Mouse (Mus musculus) kidney, adult 10 weeks (tissue): ENCODE data around the gene Mcm8. TPM values are rescaled to one million over a fixed set of nuclear protein-coding genes. Genes with fewer than 3 reads are reported as not detected.

Experiments used
- polyA plus RNA-seq: library from polyadenylated mRNA; stranded (reverse); fragments of 350-450 nt; fragmentation: Illumina TruSeq; extraction: RNeasy Lipid Tissue Mini Kit (QIAGEN cat#74804); gene quantifications from one replicate; pipeline ENCODE4 v1.2.3, GENCODE M21; 2014; ENCODE audit warnings: low read depth, low replicate concordance

Gene Mcm8
- polyA plus RNA-seq, result 4.3 TPM

GRCm38 (mm10) chr2:132815608-132816314 lies at the start of gene Mcm8, which contains the start of gene Trmt6:
Gene Mcm8 (plus strand): TSS chr2:132816141.
Gene Trmt6 (minus strand): TSS chr2:132816055.

GRCm38 (mm10) chr2:132780978-132781377 lies 35.0 kb upstream of the Mcm8 start, which contains the start of gene Chgb:
Gene Chgb (plus strand): TSS chr2:132781278.

GRCm38 (mm10) chr2:132846407-132847358 lies 30.7 kb downstream of the Mcm8 start, which contains the start of gene Crls1:
Gene Crls1 (plus strand): TSS chr2:132846666.

GRCm38 (mm10) chr2:132880844-132881645 lies 65.1 kb downstream of the Mcm8 start, which contains the start of gene Lrrn4:
Gene Lrrn4 (minus strand): TSS chr2:132880891.

Other genes starting within 250 kb of the Mcm8 start
- 48.5 TPM for gene Gpcpd1, start 228.4 kb upstream of the Mcm8 start, polyA plus RNA-seq
- 6.6 TPM for gene Shld1, start 129.2 kb upstream of the Mcm8 start, polyA plus RNA-seq
- gene Chgb, start 34.9 kb upstream of the Mcm8 start, polyA plus RNA-seq, result not detected
- gene Trmt6, start 86 bp upstream of the Mcm8 start, polyA plus RNA-seq, result 30.2 TPM
- 179 TPM for gene Crls1, start 30.5 kb downstream of the Mcm8 start, polyA plus RNA-seq
- gene Lrrn4, start 64.8 kb downstream of the Mcm8 start, polyA plus RNA-seq, result 0.20 TPM
- gene Fermt1, start 129.8 kb downstream of the Mcm8 start, polyA plus RNA-seq, result 18.8 TPM